Comparison of ENCODE assay signal across 10 mouse cellular contexts in the genomic region with DNA sequence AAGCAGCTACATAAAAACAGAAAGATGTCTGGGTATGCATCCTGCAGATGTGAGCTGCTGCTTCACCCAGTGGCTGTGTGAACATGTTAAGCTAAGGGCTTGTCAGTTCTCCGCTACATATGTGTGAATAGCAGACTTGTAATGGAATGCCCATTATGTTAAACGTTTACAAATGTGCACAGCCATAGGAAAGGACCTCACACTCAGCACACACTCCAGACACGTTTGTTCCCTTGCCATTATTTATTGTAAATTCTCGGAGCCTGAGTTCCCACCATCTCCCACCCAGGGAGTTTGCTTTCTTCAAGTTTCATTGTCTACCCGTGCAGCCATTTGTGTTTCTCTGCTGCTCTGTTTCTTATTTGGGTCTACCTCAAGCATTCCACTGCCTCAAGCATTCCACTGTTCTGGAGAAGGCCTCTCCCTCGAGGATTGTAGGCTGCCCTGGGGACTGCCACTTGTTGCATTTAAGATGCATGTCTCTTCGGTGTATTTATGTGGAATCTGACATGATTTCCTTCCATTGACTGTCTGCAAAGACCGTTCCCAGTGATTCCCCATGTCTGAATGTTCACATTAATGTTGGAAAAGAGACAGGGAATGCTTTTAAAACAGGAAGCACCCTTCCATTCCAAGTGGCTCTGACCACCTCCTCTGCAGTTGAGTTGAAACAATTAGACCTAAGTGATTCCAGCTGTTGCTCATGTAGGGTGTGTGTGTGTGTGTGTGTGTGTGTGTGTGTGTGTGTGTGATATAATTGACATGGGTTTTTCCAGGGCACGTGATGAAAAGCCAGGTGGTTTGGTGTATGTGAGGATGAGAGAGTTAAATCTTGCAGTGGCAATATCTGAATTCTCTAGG. TPM values are rescaled to one million over a fixed set of nuclear protein-coding genes. Genes with fewer than 3 reads are reported as not detected.
DNase-seq lines count a peak whose midpoint lies in the region; ATAC-seq lines count a peak whose summit lies in the region.
"Not testable (repeated sequence)": the region's sequence is repeated elsewhere in the genome, so short reads cannot be mapped to it uniquely, and the experiment has no call there.
"Had no signal": no experiment of that assay in that cellular context is flagged by ENCODE, and none has a peak within 500 bp of the region (broad histone marks: within the 10 kb centered on the region; RNA-seq: fewer than 3 reads in every experiment).

No protein-coding gene starts in this region.

- H3K36me3 ChIP-seq in embryonic facial prominence, embryonic 10.5 days (replicated peaks); embryonic facial prominence, embryonic 12.5 days; embryonic facial prominence, embryonic 14.5 days (ENCODE audit: control insufficient read depth, insufficient read depth, low read length); limb, embryonic 11.5 days (ENCODE audit: control insufficient read depth, insufficient read depth, low read length); limb, embryonic 13.5 days; limb, embryonic 15.5 days; lung, embryonic 16.5 days (ENCODE audit: control insufficient read depth, insufficient read depth, low read length): not testable (repeated sequence)

- peak; percentile 35 for DNase-seq in embryonic facial prominence, embryonic 10.5 days (ENCODE audit: low spot score)
- DNase-seq in embryonic facial prominence, embryonic 14.5 days (ENCODE audit: low spot score): peak; percentile 54
- peak; percentile 32 for DNase-seq in forelimb bud, embryonic 11.5 days (ENCODE audit: low read depth, low spot score)
- DNase-seq in limb, embryonic 11.5 days (ENCODE audit: low spot score): peak; percentile 46

- not testable (repeated sequence) for H3K27me3 ChIP-seq in embryonic facial prominence, embryonic 10.5 days (replicated peaks; ENCODE audit: low read depth, poor library complexity, severe bottlenecking); embryonic facial prominence, embryonic 12.5 days; embryonic facial prominence, embryonic 14.5 days (replicated peaks; ENCODE audit: control insufficient read depth, insufficient read depth, low read length); limb, embryonic 11.5 days (ENCODE audit: control insufficient read depth, insufficient read depth, low read length); limb, embryonic 13.5 days; limb, embryonic 15.5 days; lung, embryonic 16.5 days (ENCODE audit: control insufficient read depth, insufficient read depth, low read depth, low read length)

- not testable (repeated sequence) for H3K9ac ChIP-seq in embryonic facial prominence, embryonic 12.5 days; embryonic facial prominence, embryonic 14.5 days (ENCODE audit: low read depth, low read length); limb, embryonic 11.5 days (ENCODE audit: low read length); limb, embryonic 13.5 days; limb, embryonic 15.5 days; lung, embryonic 16.5 days (ENCODE audit: low read length)

- not testable (repeated sequence) for H3K27ac ChIP-seq in embryonic facial prominence, embryonic 10.5 days (replicated peaks); embryonic facial prominence, embryonic 14.5 days (replicated peaks; ENCODE audit: low read depth, low read length); limb, embryonic 11.5 days (replicated peaks; ENCODE audit: low read depth, low read length); limb, embryonic 13.5 days; lung, embryonic 16.5 days (ENCODE audit: low read length)
- H3K27ac ChIP-seq in embryonic facial prominence, embryonic 12.5 days: peak overlapping the region; percentile 63; the same call in 1 of the 2 replicates
- peak overlapping the region; percentile 62; the same call in 1 of the 2 replicates for H3K27ac ChIP-seq in limb, embryonic 15.5 days

- H3K4me3 ChIP-seq in embryonic facial prominence, embryonic 10.5 days; embryonic facial prominence, embryonic 12.5 days; embryonic facial prominence, embryonic 14.5 days (ENCODE audit: low read depth, low read length); limb, embryonic 11.5 days (ENCODE audit: low read depth, low read length); limb, embryonic 13.5 days; limb, embryonic 15.5 days; lung, embryonic 16.5 days (ENCODE audit: low read length): not testable (repeated sequence)

- not testable (repeated sequence) for H3K4me2 ChIP-seq in embryonic facial prominence, embryonic 12.5 days (replicated peaks); embryonic facial prominence, embryonic 14.5 days (ENCODE audit: low read depth, low read length); limb, embryonic 11.5 days (ENCODE audit: low read depth, severe bottlenecking); limb, embryonic 13.5 days (replicated peaks); limb, embryonic 15.5 days; lung, embryonic 16.5 days (ENCODE audit: low read depth, low read length)

- not testable (repeated sequence) for ATAC-seq in embryonic facial prominence, embryonic 12.5 days (ENCODE audit: insufficient number of reproducible peaks, insufficient read depth, low FRiP score, low TSS enrichment)
- ATAC-seq in embryonic facial prominence, embryonic 14.5 days (ENCODE audit: low read depth): peak; percentile 55
- ATAC-seq in limb, embryonic 11.5 days (ENCODE audit: insufficient number of reproducible peaks, low FRiP score, low TSS enrichment, low read depth): peak; percentile 58
- peak; percentile 57 for ATAC-seq in limb, embryonic 13.5 days (ENCODE audit: low FRiP score, low read depth)
- ATAC-seq in limb, embryonic 15.5 days (ENCODE audit: insufficient number of reproducible peaks, low FRiP score, low TSS enrichment, low read depth): peak; percentile 40; the same call in 1 of the 2 replicates
- ATAC-seq in lung, embryonic 16.5 days (ENCODE audit: low read depth): peak; percentile 19; the same call in 1 of the 2 replicates

- not testable (repeated sequence) for H3K9me3 ChIP-seq in embryonic facial prominence, embryonic 10.5 days; embryonic facial prominence, embryonic 12.5 days; embryonic facial prominence, embryonic 14.5 days (ENCODE audit: control insufficient read depth, low read length); limb, embryonic 11.5 days (ENCODE audit: control insufficient read depth, low read length); limb, embryonic 13.5 days; limb, embryonic 15.5 days; lung, embryonic 16.5 days (ENCODE audit: control insufficient read depth, low read length)

- WGBS in embryonic facial prominence, embryonic 10.5 days: 33% methylated on average over 9 of the region's 9 CpGs
- 24% methylated on average over 9 of the region's 9 CpGs for WGBS in embryonic facial prominence, embryonic 12.5 days
- WGBS in embryonic facial prominence, embryonic 14.5 days: 22% methylated on average over 7 of the region's 9 CpGs
- 18% methylated on average over 8 of the region's 9 CpGs for WGBS in limb, embryonic 11.5 days
- 15% methylated on average over 8 of the region's 9 CpGs for WGBS in limb, embryonic 13.5 days
- 16% methylated on average over 9 of the region's 9 CpGs for WGBS in limb, embryonic 15.5 days
- WGBS in lung, embryonic 16.5 days: 29% methylated on average over 7 of the region's 9 CpGs

- H3K4me1 ChIP-seq in embryonic facial prominence, embryonic 10.5 days: peaks cover 14% of the 10 kb centered on the region
- not testable (repeated sequence) for H3K4me1 ChIP-seq in embryonic facial prominence, embryonic 12.5 days; embryonic facial prominence, embryonic 14.5 days (ENCODE audit: control insufficient read depth, insufficient read depth, low read length); limb, embryonic 11.5 days (ENCODE audit: control insufficient read depth, insufficient read depth, low read length)
- peaks cover 11% of the 10 kb centered on the region for H3K4me1 ChIP-seq in limb, embryonic 13.5 days
- 0 out of 2 replicates have a peak, but pooled peaks cover 12% of the 10 kb centered on the region for H3K4me1 ChIP-seq in limb, embryonic 15.5 days
- peaks cover 10% of the 10 kb centered on the region for H3K4me1 ChIP-seq in lung, embryonic 16.5 days (replicated peaks; ENCODE audit: control insufficient read depth, insufficient read depth, low read length)

RNA-seq across cellular contexts. Expression of a gene that starts 18.5 kb away (rescaled TPM):
- 59.0 and 64.5 TPM in 2 replicates for polyA plus RNA-seq in embryonic facial prominence, embryonic 10.5 days (2016; fragmentation: Nextera tagmentation; extraction: Ambion mirVana)
- polyA plus RNA-seq in embryonic facial prominence, embryonic 12.5 days (2016; fragmentation: Nextera tagmentation; extraction: Ambion mirVana): 61.5 and 65.7 TPM in 2 replicates
- 137 and 142 TPM in 2 replicates for polyA plus RNA-seq in embryonic facial prominence, embryonic 14.5 days (2014; fragmentation: Nextera tagmentation; extraction: Ambion mirVana)
- polyA plus RNA-seq in limb, embryonic 11.5 days (2014; fragmentation: Nextera tagmentation; extraction: Ambion mirVana): 28.3 and 32.2 TPM in 2 replicates
- 52.5 and 63.2 TPM in 2 replicates for polyA plus RNA-seq in limb, embryonic 13.5 days (2015; fragmentation: Nextera tagmentation; extraction: Ambion mirVana)
- polyA plus RNA-seq in limb, embryonic 15.5 days (2015; fragmentation: Nextera tagmentation; extraction: Ambion mirVana): 116 and 134 TPM in 2 replicates
- polyA plus RNA-seq in lung, embryonic 16.5 days (2015; fragmentation: Nextera tagmentation; extraction: Ambion mirVana): 165 and 167 TPM in 2 replicates
- polyA plus RNA-seq: activated CD4-positive, CD25-positive, alpha-beta regulatory T cell, adult 4 months; G1E had no signal
